In genomic region chr10:57795542-57795941, GRCm38 (mm10) we compare ENCODE assay signal across 8 mouse cellular contexts. TPM values are rescaled to one million over a fixed set of nuclear protein-coding genes. Genes with fewer than 3 reads are reported as not detected.
DNase-seq lines count a peak whose midpoint lies in the region; ATAC-seq lines count a peak whose summit lies in the region.

No protein-coding gene starts in this region.

- no peaks in the 10 kb centered on the region for H3K27me3 ChIP-seq in heart, embryonic 16.5 days (ENCODE audit: control insufficient read depth, insufficient read depth, low read length)
- no peaks in the 10 kb centered on the region for H3K27me3 ChIP-seq in limb, embryonic 11.5 days (ENCODE audit: control insufficient read depth, insufficient read depth, low read length)
- H3K27me3 ChIP-seq in midbrain, embryonic 15.5 days (replicated peaks): no peaks in the 10 kb centered on the region

- H3K27ac ChIP-seq in heart, embryonic 16.5 days (ENCODE audit: low read length): peak overlapping the region; percentile 67
- no peak overlapping the region for H3K27ac ChIP-seq in limb, embryonic 11.5 days (replicated peaks; ENCODE audit: low read depth, low read length)
- no peak overlapping the region for H3K27ac ChIP-seq in midbrain, embryonic 15.5 days

- peaks cover 12% of the 10 kb centered on the region for H3K4me1 ChIP-seq in heart, embryonic 16.5 days (ENCODE audit: control insufficient read depth, insufficient read depth, low read length)
- H3K4me1 ChIP-seq in limb, embryonic 11.5 days (ENCODE audit: control insufficient read depth, insufficient read depth, low read length): peaks cover 4% of the 10 kb centered on the region; the same call in 1 of the 2 replicates
- H3K4me1 ChIP-seq in midbrain, embryonic 15.5 days: peaks cover 13% of the 10 kb centered on the region; the same call in 1 of the 2 replicates

- H3K9me3 ChIP-seq in heart, embryonic 16.5 days (replicated peaks; ENCODE audit: control insufficient read depth, low read length): no peaks in the 10 kb centered on the region
- H3K9me3 ChIP-seq in limb, embryonic 11.5 days (ENCODE audit: control insufficient read depth, low read length): no peaks in the 10 kb centered on the region
- H3K9me3 ChIP-seq in midbrain, embryonic 15.5 days: peaks cover 6% of the 10 kb centered on the region; the same call in 1 of the 2 replicates

- peak; percentile 19 for DNase-seq in cerebellum, adult 9-10 months
- DNase-seq in cerebellum, postnatal 36 days: no peak
- DNase-seq in CD4-positive, CD25-positive, alpha-beta regulatory T cell, adult 2 months (ENCODE audit: low read depth, low spot score): peak; percentile 46
- no peak for DNase-seq in limb, embryonic 11.5 days (ENCODE audit: low spot score)
- no peak for DNase-seq in left cerebral cortex, postnatal 10 days (ENCODE audit: extremely low spot score in 1 of 2, low spot score in 2 of 2)

- WGBS in heart, embryonic 16.5 days: 27% methylated on average over 4 of the region's 4 CpGs
- 29% methylated on average over 4 of the region's 4 CpGs for WGBS in limb, embryonic 11.5 days
- 47% methylated on average over 4 of the region's 4 CpGs for WGBS in midbrain, embryonic 15.5 days

- no peak for ATAC-seq in heart, embryonic 16.5 days (replicated peaks; ENCODE audit: extremely low read depth, insufficient read depth, low FRiP score)
- ATAC-seq in limb, embryonic 11.5 days (ENCODE audit: insufficient number of reproducible peaks, low FRiP score, low TSS enrichment, low read depth): no peak
- no peak; the same call in 1 of the 2 replicates for ATAC-seq in midbrain, embryonic 15.5 days (replicated peaks)
- no peak for ATAC-seq in monocyte, adult 5-6 weeks (replicated peaks; ENCODE audit: insufficient number of reproducible peaks, low FRiP score, low TSS enrichment, poor library complexity, severe bottlenecking)

- peak overlapping the region; percentile 95 for H3K4me2 ChIP-seq in heart, embryonic 16.5 days (ENCODE audit: low read depth, low read length)
- H3K4me2 ChIP-seq in limb, embryonic 11.5 days (ENCODE audit: low read depth, severe bottlenecking): peak overlapping the region; percentile 80; the same call in 1 of the 2 replicates
- peak overlapping the region; percentile 73 for H3K4me2 ChIP-seq in midbrain, embryonic 15.5 days

- intact Hi-C loops in left cerebral cortex, postnatal 10 days (cut with DNase I): no loop called here

- H3K4me3 ChIP-seq in heart, embryonic 16.5 days (ENCODE audit: low read length): peak overlapping the region; percentile 80
- H3K4me3 ChIP-seq in limb, embryonic 11.5 days (ENCODE audit: low read depth, low read length): peak overlapping the region; percentile 42
- peak overlapping the region; percentile 47; the same call in 1 of the 2 replicates for H3K4me3 ChIP-seq in midbrain, embryonic 15.5 days

- no peaks in the 10 kb centered on the region for H3K36me3 ChIP-seq in heart, embryonic 16.5 days (ENCODE audit: control insufficient read depth, insufficient read depth)
- H3K36me3 ChIP-seq in limb, embryonic 11.5 days (ENCODE audit: control insufficient read depth, insufficient read depth, low read length): no peaks in the 10 kb centered on the region
- H3K36me3 ChIP-seq in midbrain, embryonic 15.5 days (replicated peaks): no peaks in the 10 kb centered on the region

- peak overlapping the region; percentile 91 for H3K9ac ChIP-seq in heart, embryonic 16.5 days (ENCODE audit: low read length)
- no peak overlapping the region for H3K9ac ChIP-seq in limb, embryonic 11.5 days (ENCODE audit: low read length)
- no peak overlapping the region for H3K9ac ChIP-seq in midbrain, embryonic 15.5 days

RNA-seq across cellular contexts. Expression of gene Smpdl3a, which starts 1.4 kb away (rescaled TPM):
- polyA plus RNA-seq in heart, embryonic 16.5 days (2015; fragmentation: Nextera tagmentation; extraction: Ambion mirVana): 40.5 and 41.2 TPM in 2 replicates
- polyA plus RNA-seq in limb, embryonic 11.5 days (2014; fragmentation: Nextera tagmentation; extraction: Ambion mirVana): 5.9 and 7.9 TPM in 2 replicates
- 17.8 and 22.2 TPM in 2 replicates for polyA plus RNA-seq in midbrain, embryonic 15.5 days (2015; fragmentation: Nextera tagmentation; extraction: Ambion mirVana)
- total RNA-seq in monocyte, adult 5-6 weeks (2017): 248 to 540 TPM (median 441 TPM) in 3 replicates
- 10 to 100 TPM; 19.6 to 23.7 TPM for total RNA-seq in left cerebral cortex, postnatal 10 days (2021)

RNA-seq across cellular contexts. Expression of gene Fabp7, which starts 10.9 kb away (rescaled TPM):
- polyA plus RNA-seq in heart, embryonic 16.5 days (2015; fragmentation: Nextera tagmentation; extraction: Ambion mirVana): 11.5 and 12.9 TPM in 2 replicates
- polyA plus RNA-seq in limb, embryonic 11.5 days (2014; fragmentation: Nextera tagmentation; extraction: Ambion mirVana): 2.7 TPM in 2 replicates
- polyA plus RNA-seq in midbrain, embryonic 15.5 days (2015; fragmentation: Nextera tagmentation; extraction: Ambion mirVana): 1,183 and 1,204 TPM in 2 replicates
- 1.4 TPM in 1 of 3 replicates, not detected in the others for total RNA-seq in monocyte, adult 5-6 weeks (2017)
- 100 to 1,000 TPM; 348 to 421 TPM for total RNA-seq in left cerebral cortex, postnatal 10 days (2021)

Comparison
In these comparisons a context has a peak if more than half of its experiments do, and no peak if none do; other contexts are left out.
1. DNase-seq: peak in cerebellum, adult 9-10 months (single experiment) and CD4-positive, CD25-positive, alpha-beta regulatory T cell, adult 2 months (single experiment); none in cerebellum, postnatal 36 days (0 of 2), limb, embryonic 11.5 days (single experiment) and left cerebral cortex, postnatal 10 days (0 of 2).
2. RNA of gene Fabp7, which starts 10.9 kb away (polyA plus RNA-seq): 1,183 to 1,204 TPM in midbrain, embryonic 15.5 days; 11.5 to 12.9 TPM in heart, embryonic 16.5 days and 2.7 TPM in limb, embryonic 11.5 days; every median in the first group is over 10 times any median in the second.
3. Peak in every context shown above with its lines, with median percentiles within 50 percentile points of each other: H3K4me2 ChIP-seq and H3K4me3 ChIP-seq.